Mouse (Mus musculus): ENCODE results near the gene AI481877. TPM values are rescaled to one million over a fixed set of nuclear protein-coding genes. Genes with fewer than 3 reads are reported as not detected.

The AI481877 gene
- polyA plus RNA-seq, 2 experiments, result not detected

GRCm38 (mm10) chr4:59083430-59083829, 55.4 kb downstream of the AI481877 start:
- Histone ChIP-seq H3K9ac (replicated peaks) (no peak overlapping the region), H3K4me2 (ENCODE audit: low read depth) (no peak overlapping the region), H3K27ac (no peak overlapping the region), H3K9me3 (ENCODE audit: control insufficient read depth, low read length) (no peaks in the 10 kb centered on the region), H3K36me3 (replicated peaks; ENCODE audit: control insufficient read depth, insufficient read depth, low read depth) (no peaks in the 10 kb centered on the region), H3K4me1 (replicated peaks; ENCODE audit: control insufficient read depth in 2 of 2, insufficient read depth in 2 of 2, low read length in 1 of 2) (no peaks in the 10 kb centered on the region), H3K27me3 (ENCODE audit: control insufficient read depth, insufficient read depth, low read length) (no peaks in the 10 kb centered on the region), H3K4me3 (ENCODE audit: insufficient read depth in 1 of 2, low read depth in 2 of 2, low read length in 2 of 2) (no peak overlapping the region)
- no peak for DNase-seq (ENCODE audit: low read depth in 3 of 3, low spot score in 3 of 3)
- ATAC-seq (ENCODE audit: insufficient read depth), result no peak
- no peak for TF ChIP-seq EP300 (IDR thresholded peaks at IDR 0.05; ENCODE audit: low read depth)
- no peak for TF ChIP-seq CTCF (IDR thresholded peaks at IDR 0.05; ENCODE audit: low read depth)
- 50% methylated on average over 2 of the region's 2 CpGs for WGBS (ENCODE audit: insufficient replicate concordance)

- WGBS (ENCODE audit: insufficient replicate concordance), result 43% methylated on average over 3 of the region's 3 CpGs
- Histone ChIP-seq H3K9ac (replicated peaks) (no peak overlapping the region), H3K9me3 (ENCODE audit: control insufficient read depth, low read length) (no peaks in the 10 kb centered on the region), H3K4me3 (ENCODE audit: insufficient read depth in 1 of 2, low read depth in 2 of 2, low read length in 2 of 2) (no peak overlapping the region), H3K4me2 (ENCODE audit: low read depth) (no peak overlapping the region), H3K27ac (no peak overlapping the region), H3K4me1 (replicated peaks; ENCODE audit: control insufficient read depth in 2 of 2, insufficient read depth in 2 of 2, low read length in 1 of 2) (no peaks in the 10 kb centered on the region), H3K36me3 (replicated peaks; ENCODE audit: control insufficient read depth, insufficient read depth, low read depth) (no peaks in the 10 kb centered on the region), H3K27me3 (ENCODE audit: control insufficient read depth, insufficient read depth, low read length) (no peaks in the 10 kb centered on the region; the same call in 1 of the 2 replicates)
- TF ChIP-seq EP300 (IDR thresholded peaks at IDR 0.05; ENCODE audit: low read depth), result no peak
- no peak for TF ChIP-seq CTCF (IDR thresholded peaks at IDR 0.05; ENCODE audit: low read depth)
- no peak for DNase-seq (ENCODE audit: low read depth in 3 of 3, low spot score in 3 of 3)
- ATAC-seq (ENCODE audit: insufficient read depth), result no peak
These were observed 69.5 kb downstream of the AI481877 start for GRCm38 (mm10) chr4:59069276-59069675.

- H3K9me3 ChIP-seq (ENCODE audit: control insufficient read depth, low read length), result no peaks in the 10 kb centered on the region
- H3K4me3 ChIP-seq (ENCODE audit: insufficient read depth in 1 of 2, low read depth in 2 of 2, low read length in 2 of 2), result no peak overlapping the region
- TF ChIP-seq CTCF (IDR thresholded peaks at IDR 0.05; ENCODE audit: low read depth) (no peak), EP300 (IDR thresholded peaks at IDR 0.05; ENCODE audit: low read depth) (no peak)
- DNase-seq (ENCODE audit: low read depth in 3 of 3, low spot score in 3 of 3) (no peak), ATAC-seq (ENCODE audit: insufficient read depth) (no peak)
- no peak overlapping the region for H3K9ac ChIP-seq (replicated peaks)
- H3K27me3 ChIP-seq (ENCODE audit: control insufficient read depth, insufficient read depth, low read length), result no peaks in the 10 kb centered on the region
- H3K27ac ChIP-seq, result no peak overlapping the region
- WGBS (ENCODE audit: insufficient replicate concordance), result 73% methylated on average over 12 of the region's 12 CpGs
- no peak overlapping the region for H3K4me2 ChIP-seq (ENCODE audit: low read depth)
- no peaks in the 10 kb centered on the region for H3K36me3 ChIP-seq (replicated peaks; ENCODE audit: control insufficient read depth, insufficient read depth, low read depth)
- H3K4me1 ChIP-seq (replicated peaks; ENCODE audit: control insufficient read depth in 2 of 2, insufficient read depth in 2 of 2, low read length in 1 of 2), result no peaks in the 10 kb centered on the region
These were observed 76.3 kb downstream of the AI481877 start for GRCm38 (mm10) chr4:59062526-59062925.

DNA sequence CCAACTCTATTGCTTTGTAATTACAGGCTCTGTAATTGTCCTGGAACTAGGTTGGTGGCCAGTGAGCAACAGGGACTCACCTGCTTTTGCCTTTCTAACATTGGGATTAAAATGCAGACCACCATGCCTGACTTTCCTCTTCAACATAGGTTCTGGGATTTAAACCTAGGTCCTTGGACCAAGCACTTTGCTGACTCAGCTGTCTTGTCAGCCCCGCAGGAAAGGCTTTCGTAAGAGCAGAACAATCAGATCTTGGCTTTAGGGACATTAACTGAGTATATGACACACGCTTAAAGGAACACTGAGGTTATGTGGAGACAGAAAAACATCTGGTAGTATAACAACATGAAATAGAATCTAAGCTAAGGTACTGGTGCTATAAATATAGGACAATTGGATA, 80.9 kb downstream of the AI481877 start:
- ATAC-seq (ENCODE audit: insufficient read depth), result no peak

GRCm38 (mm10) chr4:59051081-59051480, 87.7 kb downstream of the AI481877 start:
- Histone ChIP-seq H3K36me3 (replicated peaks; ENCODE audit: control insufficient read depth, insufficient read depth, low read depth) (no peaks in the 10 kb centered on the region), H3K27ac (no peak overlapping the region), H3K4me3 (ENCODE audit: insufficient read depth in 1 of 2, low read depth in 2 of 2, low read length in 2 of 2) (no peak overlapping the region), H3K4me2 (ENCODE audit: low read depth) (no peak overlapping the region), H3K27me3 (ENCODE audit: control insufficient read depth, insufficient read depth, low read length) (no peaks in the 10 kb centered on the region), H3K9me3 (ENCODE audit: control insufficient read depth, low read length) (no peaks in the 10 kb centered on the region), H3K4me1 (replicated peaks; ENCODE audit: control insufficient read depth in 2 of 2, insufficient read depth in 2 of 2, low read length in 1 of 2) (no peaks in the 10 kb centered on the region), H3K9ac (replicated peaks) (no peak overlapping the region)
- 41% methylated on average over 1 of the region's 1 CpGs for WGBS (ENCODE audit: insufficient replicate concordance)
- ATAC-seq (ENCODE audit: insufficient read depth), result no peak
- DNase-seq (ENCODE audit: low read depth in 3 of 3, low spot score in 3 of 3), result no peak
- TF ChIP-seq CTCF (IDR thresholded peaks at IDR 0.05; ENCODE audit: low read depth), result no peak
- no peak for TF ChIP-seq EP300 (IDR thresholded peaks at IDR 0.05; ENCODE audit: low read depth)

More for the DNA sequence above, 80.9 kb downstream of the AI481877 start:
- TF ChIP-seq EP300 (IDR thresholded peaks at IDR 0.05; ENCODE audit: low read depth) (no peak), CTCF (IDR thresholded peaks at IDR 0.05; ENCODE audit: low read depth) (no peak)
- Histone ChIP-seq H3K9me3 (ENCODE audit: control insufficient read depth, low read length) (no peaks in the 10 kb centered on the region), H3K4me1 (replicated peaks; ENCODE audit: control insufficient read depth in 2 of 2, insufficient read depth in 2 of 2, low read length in 1 of 2) (no peaks in the 10 kb centered on the region), H3K27me3 (ENCODE audit: control insufficient read depth, insufficient read depth, low read length) (no peaks in the 10 kb centered on the region), H3K27ac (no peak overlapping the region), H3K36me3 (replicated peaks; ENCODE audit: control insufficient read depth, insufficient read depth, low read depth) (no peaks in the 10 kb centered on the region), H3K4me2 (ENCODE audit: low read depth) (no peak overlapping the region), H3K9ac (replicated peaks) (no peak overlapping the region), H3K4me3 (ENCODE audit: insufficient read depth in 1 of 2, low read depth in 2 of 2, low read length in 2 of 2) (no peak overlapping the region)
- 40% methylated on average over 3 of the region's 3 CpGs for WGBS (ENCODE audit: insufficient replicate concordance)
- no peak for DNase-seq (ENCODE audit: low read depth in 3 of 3, low spot score in 3 of 3)

Data from liver, embryonic 14.5 days (tissue).